Mouse (Mus musculus): ENCODE results near the gene Ednrb. TPM values are rescaled to one million over a fixed set of nuclear protein-coding genes. Genes with fewer than 3 reads are reported as not detected.

The Ednrb gene
- polyA plus RNA-seq, 1 experiment from 2014 or later: 74.2 TPM

DNA sequence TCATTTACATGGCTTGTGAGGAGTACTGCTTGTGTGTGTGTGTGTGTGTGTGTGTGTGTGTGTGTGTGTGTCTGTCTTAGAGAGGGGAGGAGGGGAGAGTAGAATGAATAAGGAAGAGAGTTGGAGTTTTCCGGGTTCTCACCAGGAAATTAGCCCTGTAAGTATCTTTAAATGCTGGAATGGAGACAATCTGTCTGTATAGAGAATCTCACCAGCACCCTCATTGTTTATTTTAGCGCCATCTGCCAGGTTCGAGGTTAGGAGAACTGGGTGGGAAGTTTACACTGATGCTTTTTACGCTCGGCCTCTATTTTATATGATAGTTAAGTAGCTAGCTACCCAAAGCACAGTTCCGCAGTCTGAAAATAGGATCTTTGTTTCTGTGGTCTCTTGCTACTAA, 64.9 kb downstream of the Ednrb start:
- no peaks in the 10 kb centered on the region for H3K27me3 ChIP-seq (replicated peaks; ENCODE audit: control insufficient read depth, insufficient read depth, low read length)
- WGBS: 68% methylated on average over 6 of the region's 6 CpGs
- no peak overlapping the region for H3K27ac ChIP-seq (ENCODE audit: low read depth, low read length)
- TF ChIP-seq CTCF (IDR thresholded peaks at IDR 0.05; ENCODE audit: low read depth): no peak
- no peak overlapping the region for H3K4me2 ChIP-seq (replicated peaks; ENCODE audit: low read depth)
- no peaks in the 10 kb centered on the region for H3K4me1 ChIP-seq (replicated peaks; ENCODE audit: control insufficient read depth, insufficient read depth, low read length)
- no peak for ATAC-seq
- no peaks in the 10 kb centered on the region for H3K36me3 ChIP-seq (ENCODE audit: control insufficient read depth, insufficient read depth)
- no peak overlapping the region for H3K4me3 ChIP-seq (ENCODE audit: low read depth, low read length)
- no peaks in the 10 kb centered on the region for H3K9me3 ChIP-seq (ENCODE audit: control insufficient read depth)
- no peak overlapping the region for H3K9ac ChIP-seq (ENCODE audit: low read depth, low read length)

DNA sequence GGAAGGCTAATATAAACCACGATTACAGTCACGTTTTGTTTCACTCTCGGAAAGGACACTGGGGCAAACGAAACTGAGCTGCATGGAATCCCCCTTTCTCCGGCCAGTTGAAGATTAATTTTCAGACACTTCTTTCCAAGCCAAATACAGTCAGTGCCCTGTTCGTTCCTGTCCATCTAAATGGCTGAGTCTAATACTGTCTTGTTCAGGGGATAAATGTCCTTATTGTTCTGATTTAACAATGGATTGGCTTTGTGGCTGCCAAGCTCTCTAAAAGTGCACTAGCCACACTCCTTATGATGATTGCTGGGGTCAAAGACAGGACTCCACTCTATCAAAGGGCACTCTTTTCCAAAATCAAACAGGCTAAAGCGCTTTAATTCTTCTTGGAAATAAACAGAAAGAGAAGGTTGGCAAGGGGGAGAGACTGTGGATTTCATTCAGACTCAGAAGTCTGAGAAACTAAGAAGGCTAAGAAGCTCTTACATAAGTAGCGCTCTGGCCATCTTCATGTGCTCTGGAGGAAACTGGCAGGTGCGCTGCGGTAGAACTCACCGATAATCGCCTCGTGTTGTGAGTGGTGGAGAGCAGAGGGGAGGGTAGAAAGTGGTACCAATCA, 65.6 kb downstream of the Ednrb start:
- ATAC-seq: no peak
- H3K4me2 ChIP-seq (replicated peaks; ENCODE audit: low read depth): peak overlapping the region; percentile 33; the same call in 1 of the 2 replicates
- 52% methylated on average over 13 of the region's 13 CpGs for WGBS
- TF ChIP-seq CTCF (IDR thresholded peaks at IDR 0.05; ENCODE audit: low read depth): no peak
- no peak overlapping the region for H3K9ac ChIP-seq (ENCODE audit: low read depth, low read length)
- H3K4me3 ChIP-seq (ENCODE audit: low read depth, low read length): no peak overlapping the region
- H3K36me3 ChIP-seq (ENCODE audit: control insufficient read depth, insufficient read depth): no peaks in the 10 kb centered on the region
- H3K27me3 ChIP-seq (replicated peaks; ENCODE audit: control insufficient read depth, insufficient read depth, low read length): no peaks in the 10 kb centered on the region
- no peaks in the 10 kb centered on the region for H3K9me3 ChIP-seq (ENCODE audit: control insufficient read depth)
- no peaks in the 10 kb centered on the region for H3K4me1 ChIP-seq (replicated peaks; ENCODE audit: control insufficient read depth, insufficient read depth, low read length)
- no peak overlapping the region for H3K27ac ChIP-seq (ENCODE audit: low read depth, low read length)

DNA sequence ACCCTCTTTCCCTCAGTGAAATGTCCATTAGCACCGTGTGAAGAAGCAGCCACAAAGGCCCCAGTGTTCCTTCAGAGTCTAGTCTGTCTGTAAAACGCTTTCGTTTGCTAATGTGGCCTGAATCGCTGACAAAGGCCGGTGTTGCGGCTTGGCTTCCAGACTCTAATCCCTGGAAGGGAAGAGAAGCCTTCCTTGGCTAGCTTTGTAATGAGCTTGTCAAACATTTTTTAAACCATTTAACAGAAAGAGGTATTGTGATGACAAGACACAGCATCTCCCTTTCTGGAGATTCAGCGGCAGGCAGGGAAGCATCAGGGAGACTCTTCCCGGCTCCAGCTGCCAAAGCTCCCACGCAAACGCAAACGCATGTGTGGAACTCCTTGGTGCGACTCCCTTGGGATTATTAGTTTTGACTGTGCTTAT, 66.2 kb downstream of the Ednrb start:
- Histone ChIP-seq H3K4me3 (ENCODE audit: low read depth, low read length) (no peak overlapping the region), H3K4me2 (replicated peaks; ENCODE audit: low read depth) (peak overlapping the region; percentile 33; the same call in 1 of the 2 replicates), H3K4me1 (replicated peaks; ENCODE audit: control insufficient read depth, insufficient read depth, low read length) (no peaks in the 10 kb centered on the region), H3K9me3 (ENCODE audit: control insufficient read depth) (no peaks in the 10 kb centered on the region), H3K36me3 (ENCODE audit: control insufficient read depth, insufficient read depth) (no peaks in the 10 kb centered on the region), H3K9ac (ENCODE audit: low read depth, low read length) (no peak overlapping the region), H3K27me3 (replicated peaks; ENCODE audit: control insufficient read depth, insufficient read depth, low read length) (no peaks in the 10 kb centered on the region), H3K27ac (ENCODE audit: low read depth, low read length) (no peak overlapping the region)
- 38% methylated on average over 12 of the region's 12 CpGs for WGBS
- TF ChIP-seq CTCF (IDR thresholded peaks at IDR 0.05; ENCODE audit: low read depth): no peak
- no peak for ATAC-seq

DNA sequence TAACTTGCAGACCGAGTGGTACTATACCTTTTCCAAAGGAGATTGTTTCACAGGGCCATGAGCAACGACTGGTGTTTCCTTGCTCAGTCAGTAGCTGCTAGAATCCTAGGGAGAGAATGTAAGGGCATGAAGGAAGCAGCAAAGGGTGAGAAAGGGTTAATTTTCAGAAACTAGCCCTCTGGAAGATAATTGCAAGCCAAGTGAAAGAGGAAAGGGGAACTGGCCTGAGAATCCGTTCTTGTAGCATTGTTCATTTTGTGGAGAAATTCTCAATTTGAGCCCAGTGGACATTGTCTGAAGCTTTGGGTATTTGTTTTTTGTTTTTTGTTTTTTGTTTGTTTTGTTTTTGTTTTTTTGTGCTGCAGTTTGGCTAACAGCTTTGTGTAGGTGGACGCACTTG, 66.8 kb downstream of the Ednrb start:
- Histone ChIP-seq H3K9me3 (ENCODE audit: control insufficient read depth) (no peaks in the 10 kb centered on the region), H3K36me3 (ENCODE audit: control insufficient read depth, insufficient read depth) (no peaks in the 10 kb centered on the region), H3K27me3 (replicated peaks; ENCODE audit: control insufficient read depth, insufficient read depth, low read length) (no peaks in the 10 kb centered on the region), H3K9ac (ENCODE audit: low read depth, low read length) (no peak overlapping the region), H3K4me3 (ENCODE audit: low read depth, low read length) (no peak overlapping the region), H3K4me2 (replicated peaks; ENCODE audit: low read depth) (no peak overlapping the region), H3K4me1 (replicated peaks; ENCODE audit: control insufficient read depth, insufficient read depth, low read length) (no peaks in the 10 kb centered on the region), H3K27ac (ENCODE audit: low read depth, low read length) (no peak overlapping the region)
- 62% methylated on average over 4 of the region's 4 CpGs for WGBS
- ATAC-seq: no peak
- no peak for TF ChIP-seq CTCF (IDR thresholded peaks at IDR 0.05; ENCODE audit: low read depth)

DNA sequence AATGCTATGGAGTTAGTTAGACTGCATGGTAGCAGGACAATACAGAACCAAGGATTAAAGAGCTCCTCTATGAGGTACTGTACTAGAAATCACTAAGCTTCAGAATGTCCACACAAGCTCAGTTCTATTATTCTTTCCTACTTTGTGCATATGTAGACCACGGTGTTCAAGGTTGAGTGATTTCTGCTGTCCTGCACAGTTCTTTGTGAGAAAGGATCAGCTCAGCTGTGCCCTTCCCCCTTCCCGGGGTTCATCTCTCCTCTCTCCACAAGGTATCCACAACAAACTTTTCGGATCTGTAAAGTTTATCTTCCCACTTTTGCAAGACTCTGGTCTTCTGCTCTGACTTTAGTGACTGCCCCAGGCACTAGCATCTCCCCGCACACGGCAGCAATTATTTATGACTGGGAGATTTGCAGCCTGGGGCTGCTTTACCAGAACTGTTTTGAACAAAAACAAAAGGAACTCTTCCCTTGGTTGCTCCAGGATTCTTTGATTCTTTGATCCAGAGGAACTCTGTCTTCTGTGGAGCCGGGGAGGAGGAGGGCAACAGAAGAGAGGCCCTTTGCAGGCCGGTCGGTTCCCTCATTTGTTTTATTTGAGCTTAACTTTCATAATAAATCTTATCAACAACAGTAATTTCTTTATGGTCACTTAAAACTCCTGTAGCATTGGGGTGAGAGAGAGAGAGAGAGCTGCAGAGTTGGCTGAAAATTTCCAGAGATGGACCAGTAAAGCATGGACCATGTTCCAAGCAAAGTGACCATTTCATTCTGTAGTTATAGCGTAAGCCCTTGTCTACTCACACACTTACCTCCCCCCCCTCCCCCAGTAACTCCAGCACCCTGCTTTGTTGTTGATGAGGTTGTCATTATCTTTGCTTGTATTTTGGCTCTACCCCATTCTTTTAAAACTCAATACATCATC, 74.6 kb downstream of the Ednrb start:
- H3K4me3 ChIP-seq (ENCODE audit: low read depth, low read length): no peak overlapping the region
- H3K36me3 ChIP-seq (ENCODE audit: control insufficient read depth, insufficient read depth): no peaks in the 10 kb centered on the region
- H3K4me1 ChIP-seq (replicated peaks; ENCODE audit: control insufficient read depth, insufficient read depth, low read length): no peaks in the 10 kb centered on the region
- H3K27me3 ChIP-seq (replicated peaks; ENCODE audit: control insufficient read depth, insufficient read depth, low read length): no peaks in the 10 kb centered on the region
- H3K4me2 ChIP-seq (replicated peaks; ENCODE audit: low read depth): no peak overlapping the region
- H3K9ac ChIP-seq (ENCODE audit: low read depth, low read length): no peak overlapping the region
- no peak for ATAC-seq
- H3K27ac ChIP-seq (ENCODE audit: low read depth, low read length): no peak overlapping the region
- H3K9me3 ChIP-seq (ENCODE audit: control insufficient read depth): no peaks in the 10 kb centered on the region
- 46% methylated on average over 9 of the region's 9 CpGs for WGBS
- no peak for TF ChIP-seq CTCF (IDR thresholded peaks at IDR 0.05; ENCODE audit: low read depth)

DNA sequence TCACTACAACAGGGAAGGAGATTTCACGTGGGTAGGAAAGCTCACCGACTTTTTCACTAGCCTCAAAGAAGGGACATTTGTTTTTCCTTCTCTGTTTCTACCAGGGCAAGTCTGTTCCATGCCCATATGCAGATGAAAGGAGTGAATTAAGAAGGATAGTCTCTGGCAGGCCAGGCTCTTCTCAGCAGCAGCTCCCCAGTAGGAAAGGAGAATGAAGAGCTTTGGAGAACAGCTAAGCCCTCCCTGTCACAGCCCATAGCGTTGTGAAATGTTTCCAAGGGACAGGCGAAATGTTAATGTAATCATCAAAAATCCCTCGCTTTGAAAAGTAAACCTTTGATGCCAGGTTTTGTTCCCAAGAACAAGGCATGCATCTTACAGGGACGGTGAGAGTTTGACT, 76.7 kb downstream of the Ednrb start:
- Histone ChIP-seq H3K9ac (ENCODE audit: low read depth, low read length) (no peak overlapping the region), H3K36me3 (ENCODE audit: control insufficient read depth, insufficient read depth) (no peaks in the 10 kb centered on the region), H3K4me2 (replicated peaks; ENCODE audit: low read depth) (no peak overlapping the region), H3K4me1 (replicated peaks; ENCODE audit: control insufficient read depth, insufficient read depth, low read length) (no peaks in the 10 kb centered on the region), H3K27me3 (replicated peaks; ENCODE audit: control insufficient read depth, insufficient read depth, low read length) (no peaks in the 10 kb centered on the region), H3K4me3 (ENCODE audit: low read depth, low read length) (no peak overlapping the region), H3K9me3 (ENCODE audit: control insufficient read depth) (no peaks in the 10 kb centered on the region), H3K27ac (ENCODE audit: low read depth, low read length) (peak overlapping the region; percentile 41; the same call in 1 of the 2 replicates)
- 57% methylated on average over 6 of the region's 6 CpGs for WGBS
- TF ChIP-seq CTCF (IDR thresholded peaks at IDR 0.05; ENCODE audit: low read depth): no peak
- no peak for ATAC-seq

Other genes starting within 250 kb of the Ednrb start
- gene Slain1, start 194.2 kb downstream of the Ednrb start, polyA plus RNA-seq (2015; fragmentation: Nextera tagmentation; extraction: Ambion mirVana): 1.3 and 1.8 TPM in 2 replicates

Measured in intestine, postnatal 0 days (tissue).